Mouse (Mus musculus): ENCODE measurements around the gene Taf6. TPM values are rescaled to one million over a fixed set of nuclear protein-coding genes. Genes with fewer than 3 reads are reported as not detected.
"Not testable (repeated sequence)": the region's sequence is repeated elsewhere in the genome, so short reads cannot be mapped to it uniquely, and the experiment has no call there.

Gene Taf6
- polyA plus RNA-seq, 1 experiment: 52.7 TPM

DNA sequence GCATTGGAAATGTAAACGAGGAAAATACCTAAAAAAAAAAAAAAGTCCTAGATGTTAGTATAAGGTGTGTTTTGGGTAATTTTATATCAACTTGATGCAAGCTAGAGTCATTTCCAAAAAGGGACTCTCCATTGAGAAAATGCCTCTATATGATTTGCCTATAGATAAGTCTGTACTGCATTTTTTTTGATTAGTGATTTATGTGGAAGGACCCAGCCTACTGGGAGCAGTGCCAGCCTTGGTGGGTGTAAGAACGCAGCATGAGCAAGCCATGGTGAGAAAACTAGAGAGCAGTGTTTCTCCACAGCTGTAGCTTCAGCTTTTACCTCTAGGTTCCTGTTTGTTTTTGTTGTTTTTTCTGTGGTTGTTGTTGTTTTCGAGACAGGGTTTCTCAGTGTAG lies 36.0 kb upstream of the Taf6 start:
- 43% methylated on average over 3 of the region's 3 CpGs for WGBS
- no peak overlapping the region for H3K27ac ChIP-seq (ENCODE audit: insufficient read depth, low read length)
- H3K4me3 ChIP-seq (replicated peaks; ENCODE audit: insufficient read depth, low read depth, low read length): no peak overlapping the region
- no peaks in the 10 kb centered on the region for H3K4me1 ChIP-seq (ENCODE audit: control insufficient read depth, insufficient read depth, low read length)
- no peaks in the 10 kb centered on the region; the same call in 1 of the 2 replicates for H3K27me3 ChIP-seq (ENCODE audit: control insufficient read depth, insufficient read depth, low read length)
- DNase-seq: no peak
- TF ChIP-seq CTCF (IDR thresholded peaks at IDR 0.05; ENCODE audit: borderline replicate concordance, insufficient read depth, low read depth, low read length) (no peak), POLR2A (IDR thresholded peaks at IDR 0.05; ENCODE audit: borderline replicate concordance, insufficient read depth, low read length) (no peak)

DNA sequence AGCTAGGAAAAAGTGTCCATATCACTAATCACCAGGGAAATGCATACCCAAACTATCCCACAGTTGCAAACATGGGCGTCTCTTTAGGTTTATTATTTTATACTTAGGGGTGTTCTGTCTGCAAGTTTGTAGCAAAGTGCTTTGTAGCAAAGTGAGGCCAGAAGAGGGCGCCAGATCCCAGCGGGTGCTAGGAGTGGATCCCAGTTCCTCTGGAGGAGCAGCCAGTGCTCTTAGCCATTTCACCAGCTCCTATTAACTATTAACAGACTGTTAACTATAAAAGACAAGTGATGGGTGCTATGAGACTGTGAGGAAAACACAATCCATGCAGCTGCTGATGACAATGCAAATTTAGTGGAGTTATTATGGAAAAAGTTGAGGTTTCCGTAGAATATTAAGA lies 34.9 kb upstream of the Taf6 start:
- TF ChIP-seq POLR2A (IDR thresholded peaks at IDR 0.05; ENCODE audit: borderline replicate concordance, insufficient read depth, low read length) (no peak), CTCF (IDR thresholded peaks at IDR 0.05; ENCODE audit: borderline replicate concordance, insufficient read depth, low read depth, low read length) (peak; percentile 75)
- peak; percentile 59 to 72 for DNase-seq
- no peaks in the 10 kb centered on the region for H3K4me1 ChIP-seq (ENCODE audit: control insufficient read depth, insufficient read depth, low read length)
- no peaks in the 10 kb centered on the region; the same call in 1 of the 2 replicates for H3K27me3 ChIP-seq (ENCODE audit: control insufficient read depth, insufficient read depth, low read length)
- H3K27ac ChIP-seq (ENCODE audit: insufficient read depth, low read length): no peak overlapping the region
- 25% methylated on average over 4 of the region's 4 CpGs for WGBS
- H3K4me3 ChIP-seq (replicated peaks; ENCODE audit: insufficient read depth, low read depth, low read length): no peak overlapping the region

DNA sequence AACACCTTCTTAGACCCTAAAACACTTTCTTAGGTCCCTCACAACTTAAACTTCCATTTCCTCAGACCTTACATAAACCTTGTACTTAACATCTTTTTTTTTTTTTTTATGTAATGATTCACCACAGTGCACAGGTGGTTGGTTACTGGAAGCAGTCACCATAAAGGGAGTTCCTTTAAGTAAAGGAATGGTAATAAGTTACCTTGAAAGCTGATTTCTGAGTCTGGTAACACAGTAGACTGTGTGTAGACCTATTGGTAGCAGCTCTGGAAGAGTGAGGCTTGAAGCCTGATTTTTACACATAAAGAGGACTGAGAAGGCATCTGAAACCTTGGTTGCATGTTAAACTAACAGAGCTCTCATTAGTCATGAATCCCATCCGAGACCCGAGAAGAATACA lies 32.6 kb upstream of the Taf6 start:
- no peak for DNase-seq
- 73% methylated on average over 2 of the region's 2 CpGs for WGBS
- TF ChIP-seq CTCF (IDR thresholded peaks at IDR 0.05; ENCODE audit: borderline replicate concordance, insufficient read depth, low read depth, low read length): no peak

GRCm38 (mm10) chr5:138216632-138217031 lies 29.4 kb upstream of the Taf6 start:
- DNase-seq; H3K27me3 ChIP-seq (ENCODE audit: control insufficient read depth, insufficient read depth, low read length); H3K4me3 ChIP-seq (replicated peaks; ENCODE audit: insufficient read depth, low read depth, low read length); H3K27ac ChIP-seq (ENCODE audit: insufficient read depth, low read length); H3K4me1 ChIP-seq (ENCODE audit: control insufficient read depth, insufficient read depth, low read length): not testable (repeated sequence)
- 90% methylated on average over 13 of the region's 13 CpGs for WGBS

More for the DNA sequence above, 32.6 kb upstream of the Taf6 start:
- H3K4me3 ChIP-seq (replicated peaks; ENCODE audit: insufficient read depth, low read depth, low read length): no peak overlapping the region
- H3K27me3 ChIP-seq (ENCODE audit: control insufficient read depth, insufficient read depth, low read length): no peaks in the 10 kb centered on the region; the same call in 1 of the 2 replicates
- H3K27ac ChIP-seq (ENCODE audit: insufficient read depth, low read length): no peak overlapping the region
- H3K4me1 ChIP-seq (ENCODE audit: control insufficient read depth, insufficient read depth, low read length): no peaks in the 10 kb centered on the region

DNA sequence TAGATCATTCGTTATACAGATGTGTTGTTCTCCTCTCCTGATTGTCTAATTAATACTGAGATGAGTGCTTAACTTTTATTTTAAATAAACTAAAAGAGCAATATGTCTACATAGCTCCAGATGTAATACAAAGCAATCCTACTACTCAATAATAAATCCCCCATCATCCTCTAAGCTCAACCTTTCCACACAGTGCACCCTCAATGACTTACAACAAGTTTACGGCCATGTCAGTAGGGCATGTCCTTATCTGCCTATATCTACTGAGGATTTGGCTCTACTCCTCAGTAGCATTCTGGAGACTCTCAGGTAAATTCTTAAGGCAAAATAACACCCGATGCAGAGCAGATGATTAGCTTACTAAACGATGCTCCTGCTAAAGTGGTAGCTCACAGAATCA lies 20.6 kb upstream of the Taf6 start:
- no peak overlapping the region for H3K27ac ChIP-seq (ENCODE audit: insufficient read depth, low read length)
- no peak for TF ChIP-seq CTCF (IDR thresholded peaks at IDR 0.05; ENCODE audit: borderline replicate concordance, insufficient read depth, low read depth, low read length)
- no peak for TF ChIP-seq POLR2A (IDR thresholded peaks at IDR 0.05; ENCODE audit: borderline replicate concordance, insufficient read depth, low read length)
- no peak for DNase-seq
- 88% methylated on average over 4 of the region's 4 CpGs for WGBS
- H3K27me3 ChIP-seq (ENCODE audit: control insufficient read depth, insufficient read depth, low read length): no peaks in the 10 kb centered on the region
- no peaks in the 10 kb centered on the region for H3K4me1 ChIP-seq (ENCODE audit: control insufficient read depth, insufficient read depth, low read length)
- no peak overlapping the region for H3K4me3 ChIP-seq (replicated peaks; ENCODE audit: insufficient read depth, low read depth, low read length)

GRCm38 (mm10) chr5:138207253-138207652 lies 20.0 kb upstream of the Taf6 start:
- TF ChIP-seq POLR2A (IDR thresholded peaks at IDR 0.05; ENCODE audit: borderline replicate concordance, insufficient read depth, low read length): no peak
- TF ChIP-seq CTCF (IDR thresholded peaks at IDR 0.05; ENCODE audit: borderline replicate concordance, insufficient read depth, low read depth, low read length): no peak
- Histone ChIP-seq H3K27me3 (ENCODE audit: control insufficient read depth, insufficient read depth, low read length) (no peaks in the 10 kb centered on the region), H3K4me1 (ENCODE audit: control insufficient read depth, insufficient read depth, low read length) (no peaks in the 10 kb centered on the region), H3K4me3 (replicated peaks; ENCODE audit: insufficient read depth, low read depth, low read length) (no peak overlapping the region), H3K27ac (ENCODE audit: insufficient read depth, low read length) (no peak overlapping the region)
- 87% methylated on average over 1 of the region's 1 CpGs for WGBS
- no peak for DNase-seq

DNA sequence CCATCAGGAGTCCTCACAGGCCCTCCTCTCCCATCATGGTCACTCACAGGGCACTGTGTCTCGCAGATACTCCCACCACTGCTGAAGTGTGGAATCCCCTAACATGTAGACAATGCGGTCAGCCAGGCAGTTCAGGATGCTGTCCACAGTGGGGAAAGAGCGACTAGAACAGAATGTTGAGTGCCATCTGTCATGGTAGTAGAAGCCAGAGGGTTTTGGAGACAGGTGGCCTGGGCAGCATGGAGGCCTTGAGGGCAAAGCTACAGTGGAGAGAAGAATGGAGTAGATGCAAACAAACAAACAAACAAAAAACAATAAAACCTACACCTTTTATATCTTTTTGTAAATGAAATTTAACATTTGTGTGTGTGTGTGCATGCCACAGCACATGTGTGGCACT lies 14.8 kb upstream of the Taf6 start:
- DNase-seq: peak in 1 of 2 experiments; percentile 33
- TF ChIP-seq CTCF (IDR thresholded peaks at IDR 0.05; ENCODE audit: borderline replicate concordance, insufficient read depth, low read depth, low read length) (no peak), POLR2A (IDR thresholded peaks at IDR 0.05; ENCODE audit: borderline replicate concordance, insufficient read depth, low read length) (no peak)
- 22% methylated on average over 3 of the region's 3 CpGs for WGBS
- no peaks in the 10 kb centered on the region for H3K27me3 ChIP-seq (ENCODE audit: control insufficient read depth, insufficient read depth, low read length)
- H3K4me1 ChIP-seq (ENCODE audit: control insufficient read depth, insufficient read depth, low read length): peaks cover 6% of the 10 kb centered on the region
- H3K27ac ChIP-seq (ENCODE audit: insufficient read depth, low read length): no peak overlapping the region
- H3K4me3 ChIP-seq (replicated peaks; ENCODE audit: insufficient read depth, low read depth, low read length): no peak overlapping the region

DNA sequence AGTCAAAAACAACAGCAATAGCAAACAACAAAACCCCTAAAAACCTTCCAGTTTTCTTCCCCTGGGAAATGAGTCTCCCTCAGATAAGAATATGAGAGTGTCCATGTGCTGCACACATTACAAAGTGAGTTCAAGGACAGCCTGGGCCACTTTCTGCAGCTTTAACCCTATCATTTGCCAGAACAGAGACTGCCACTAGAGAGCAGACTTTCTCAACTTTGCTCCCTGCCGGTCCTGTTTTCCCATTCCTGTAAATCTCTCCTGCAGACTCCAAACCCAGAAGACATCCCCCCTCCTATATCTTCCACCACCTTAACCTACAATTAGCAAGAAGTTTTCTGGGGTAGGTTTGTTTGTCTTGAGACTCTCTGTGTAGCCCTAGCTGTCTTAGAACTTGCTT lies 12.3 kb upstream of the Taf6 start:
- Histone ChIP-seq H3K4me3 (replicated peaks; ENCODE audit: insufficient read depth, low read depth, low read length) (no peak overlapping the region), H3K27ac (ENCODE audit: insufficient read depth, low read length) (no peak overlapping the region), H3K27me3 (ENCODE audit: control insufficient read depth, insufficient read depth, low read length) (no peaks in the 10 kb centered on the region), H3K4me1 (ENCODE audit: control insufficient read depth, insufficient read depth, low read length) (peaks cover 6% of the 10 kb centered on the region)
- DNase-seq: no peak
- WGBS: 3% methylated on average over 1 of the region's 1 CpGs
- TF ChIP-seq CTCF (IDR thresholded peaks at IDR 0.05; ENCODE audit: borderline replicate concordance, insufficient read depth, low read depth, low read length): peak; percentile 45; the same call in 1 of the 2 replicates
- no peak for TF ChIP-seq POLR2A (IDR thresholded peaks at IDR 0.05; ENCODE audit: borderline replicate concordance, insufficient read depth, low read length)

Measured in cerebellum, adult 2 months (tissue).